Mouse (Mus musculus): Measurements from ENCODE around the gene Gnaq.
"Not testable (repeated sequence)": the region's sequence is repeated elsewhere in the genome, so short reads cannot be mapped to it uniquely, and the experiment has no call there.

The Gnaq gene

GRCm38 (mm10) chr19:16132791-16132864 lies at the start of gene Gnaq:
Gnaq (plus strand) TSS chr19:16132831.
- no peak for DNase-seq

GRCm38 (mm10) chr19:16083981-16084630 lies 48.5 kb upstream of the Gnaq start:
- not testable (repeated sequence) for DNase-seq

GRCm38 (mm10) chr19:16085248-16085647 lies 47.4 kb upstream of the Gnaq start:
- no peak for DNase-seq

- DNase-seq, result no peak
Measured at GRCm38 (mm10) chr19:16086154-16086553, 46.5 kb upstream of the Gnaq start.

GRCm38 (mm10) chr19:16086581-16086980 lies 46.0 kb upstream of the Gnaq start:
- no peak for DNase-seq

- no peak for DNase-seq
Measured at GRCm38 (mm10) chr19:16087391-16087790, 45.2 kb upstream of the Gnaq start.

GRCm38 (mm10) chr19:16093616-16094015 lies 39.0 kb upstream of the Gnaq start:
- DNase-seq, result no peak

GRCm38 (mm10) chr19:16109901-16110300 lies 22.7 kb upstream of the Gnaq start:
- no peak for DNase-seq

GRCm38 (mm10) chr19:16110670-16111069 lies 22.0 kb upstream of the Gnaq start:
- DNase-seq, result no peak

GRCm38 (mm10) chr19:16113295-16113694 lies 19.3 kb upstream of the Gnaq start:
- DNase-seq, result no peak

- no peak for DNase-seq
Measured at GRCm38 (mm10) chr19:16118421-16118820, 14.2 kb upstream of the Gnaq start.

- DNase-seq, result no peak
Measured at GRCm38 (mm10) chr19:16121301-16121700, 11.3 kb upstream of the Gnaq start.

- DNase-seq, result peak; percentile 35
Measured at GRCm38 (mm10) chr19:16128715-16129114, 3.9 kb upstream of the Gnaq start.

GRCm38 (mm10) chr19:16129171-16129570 lies 3.5 kb upstream of the Gnaq start:
- DNase-seq, result no peak

GRCm38 (mm10) chr19:16130476-16130875 lies 2.2 kb upstream of the Gnaq start:
- no peak for DNase-seq

- no peak for DNase-seq
Measured at GRCm38 (mm10) chr19:16131831-16132230, 800 bp upstream of the Gnaq start.

- DNase-seq, result peak; percentile 89
Measured at GRCm38 (mm10) chr19:16132340-16132790, 266 bp upstream of the Gnaq start.

GRCm38 (mm10) chr19:16132865-16133720 lies 462 bp downstream of the Gnaq start:
- peak; percentile 65 for DNase-seq

GRCm38 (mm10) chr19:16133721-16134570 lies 1.3 kb downstream of the Gnaq start:
- no peak for DNase-seq

GRCm38 (mm10) chr19:16138064-16138580 lies 5.5 kb downstream of the Gnaq start:
- no peak for DNase-seq

GRCm38 (mm10) chr19:16140710-16141109 lies 8.1 kb downstream of the Gnaq start:
- DNase-seq, result no peak

GRCm38 (mm10) chr19:16141857-16142256 lies 9.2 kb downstream of the Gnaq start:
- DNase-seq, result no peak

GRCm38 (mm10) chr19:16142990-16143389 lies 10.4 kb downstream of the Gnaq start:
- DNase-seq, result no peak

- no peak for DNase-seq
Measured at GRCm38 (mm10) chr19:16147446-16147845, 14.8 kb downstream of the Gnaq start.

All from thymus, postnatal 14 days (tissue).